Mouse (Mus musculus) ES-CJ7 (cell line): ENCODE data around the gene Serpina3i.
"Not testable (repeated sequence)": the region's sequence is repeated elsewhere in the genome, so short reads cannot be mapped to it uniquely, and the experiment has no call there.

Source experiments
- DNase-seq: peaks from one replicate; pipeline ENCODE4 v3.0.0; 2011; ENCODE audit warnings: low read depth, low spot score

Serpina3i gene

DNA sequence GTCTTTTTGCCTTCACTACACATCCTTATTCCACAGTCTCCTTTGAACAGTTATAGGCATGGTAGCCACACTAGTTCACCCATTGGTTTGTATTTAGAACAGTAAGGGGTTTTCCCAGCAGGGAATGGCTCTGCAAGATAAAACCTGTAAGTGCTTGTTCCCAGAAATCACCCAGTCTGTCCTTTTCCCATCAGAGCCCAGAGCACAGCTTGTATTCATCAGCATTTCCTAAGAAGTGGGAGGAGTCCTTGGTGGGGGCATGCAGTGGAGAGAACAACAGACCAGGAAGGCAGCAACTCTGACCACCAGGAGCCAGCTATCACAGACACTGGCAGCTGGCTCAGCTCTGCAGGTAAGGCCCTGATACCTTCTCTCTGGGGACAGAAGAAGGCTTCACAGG is at the start of gene Serpina3i:
Gene Serpina3i, plus strand, starts transcription at position 260 of the 400 bp plus-strand sequence.
- DNase-seq: peak; percentile 88

- no peak for DNase-seq
These were observed 49.1 kb upstream of the Serpina3i start for GRCm38 (mm10) chr12:104213689-104214444.

GRCm38 (mm10) chr12:104214445-104214753 is 48.5 kb upstream of the Serpina3i start, which contains the start of gene Serpina3f:
Gene Serpina3f, plus strand, starts transcription at chr12:104214544.
- DNase-seq: no peak

DNA sequence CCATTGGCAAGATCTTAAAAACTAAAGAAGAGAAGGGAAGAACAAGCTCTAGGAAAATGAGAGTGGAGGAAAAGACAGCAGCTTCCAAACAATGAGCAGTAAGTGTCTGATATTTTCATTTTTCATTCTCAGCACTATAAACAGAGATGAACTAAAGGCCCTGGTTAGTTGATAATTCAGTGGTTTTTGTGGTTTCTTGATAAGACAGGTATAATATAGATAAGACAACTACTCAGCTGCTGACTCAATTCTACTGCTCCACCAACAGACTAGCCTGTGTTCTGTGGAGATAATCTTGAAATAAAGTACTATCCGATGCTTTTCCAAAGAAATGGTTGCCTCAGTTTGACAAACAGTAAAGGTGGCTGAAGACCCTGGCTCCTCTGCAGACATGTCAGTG is 47.7 kb upstream of the Serpina3i start:
- no peak for DNase-seq

DNA sequence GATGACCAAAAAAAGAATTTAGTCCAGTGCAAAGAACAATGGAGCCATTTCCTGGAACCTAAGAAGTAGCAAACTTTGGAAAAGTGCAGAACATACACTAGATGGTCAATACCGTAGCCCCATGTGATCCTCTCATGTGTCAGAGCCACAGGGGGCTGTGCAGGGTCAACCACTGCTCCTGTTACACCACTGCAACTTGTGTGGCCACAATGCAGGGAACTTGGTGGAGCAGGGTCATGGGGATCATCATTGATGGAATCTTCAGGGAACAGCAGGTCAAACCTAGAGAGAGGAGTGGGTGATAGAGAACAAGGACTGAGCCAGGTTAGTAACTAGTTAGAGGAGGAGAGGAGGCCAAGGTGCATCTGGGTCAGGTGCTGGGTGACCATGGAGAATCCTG is 41.3 kb upstream of the Serpina3i start:
- no peak for DNase-seq

DNA sequence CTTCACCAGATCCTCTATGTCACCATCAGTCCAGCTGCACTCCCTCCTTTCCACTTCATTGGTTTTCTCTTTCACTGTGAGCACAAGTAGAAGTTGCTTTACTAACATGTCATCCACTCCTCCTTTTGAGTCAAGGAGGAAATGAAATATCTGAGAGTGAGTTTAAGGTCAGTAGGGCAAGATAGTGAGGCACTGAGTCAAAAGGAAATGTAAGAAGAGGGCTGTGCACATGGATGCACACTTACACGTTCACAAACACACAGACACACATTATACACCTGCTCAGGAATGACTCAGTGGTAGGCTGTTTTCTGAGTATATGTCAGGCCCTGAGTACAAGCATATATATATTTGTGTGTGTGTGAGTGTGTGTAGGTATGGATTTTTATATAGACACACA is 39.2 kb upstream of the Serpina3i start:
- DNase-seq: no peak

GRCm38 (mm10) chr12:104224598-104225300 is 38.2 kb upstream of the Serpina3i start:
- DNase-seq: no peak

- no peak for DNase-seq
These were observed 32.2 kb upstream of the Serpina3i start for GRCm38 (mm10) chr12:104230762-104231161.

GRCm38 (mm10) chr12:104235915-104236314 is 27.0 kb upstream of the Serpina3i start, which contains the start of gene Serpina3g:
Gene Serpina3g, plus strand, starts transcription at chr12:104236245.
- no peak for DNase-seq

- not testable (repeated sequence) for DNase-seq
These were observed 24.9 kb upstream of the Serpina3i start for GRCm38 (mm10) chr12:104238048-104238447.

DNA sequence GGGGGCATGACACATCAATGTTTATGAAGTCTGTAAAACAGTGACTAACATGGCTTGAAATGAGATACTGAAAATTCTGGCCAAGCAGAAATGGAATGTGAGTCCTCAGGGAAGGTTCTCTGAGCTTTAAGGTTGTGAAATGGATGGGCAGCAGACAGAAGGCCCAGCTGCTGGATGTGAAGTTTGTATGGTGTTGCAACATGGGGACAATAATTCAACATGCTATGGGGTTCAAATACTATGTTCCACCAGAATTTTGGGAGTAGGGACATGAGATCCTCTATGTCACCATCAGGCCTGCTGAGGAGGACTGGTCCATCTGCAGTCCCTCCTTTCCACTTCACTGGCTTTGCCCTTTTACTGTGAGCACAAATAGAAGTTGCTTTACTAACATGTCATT is 19.6 kb upstream of the Serpina3i start:
- DNase-seq: no peak

DNA sequence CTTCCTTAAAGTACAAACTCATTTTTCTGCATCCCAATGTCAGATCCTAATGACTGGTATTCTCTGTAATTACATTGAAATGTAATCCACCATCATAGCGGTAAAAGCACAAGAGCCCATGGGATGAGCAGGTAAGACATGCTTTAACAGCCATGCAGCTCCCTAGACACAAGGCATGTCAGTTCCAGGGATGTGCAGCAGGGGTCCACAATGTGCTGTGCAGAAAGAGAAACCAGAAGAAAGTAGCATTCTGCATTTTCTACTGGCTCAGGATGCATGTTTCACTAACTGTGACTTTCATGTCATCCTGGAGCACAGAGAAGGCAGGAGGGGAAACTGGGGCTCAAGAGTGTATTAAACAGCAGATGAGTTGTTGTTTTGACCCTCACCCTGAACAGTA is 17.8 kb upstream of the Serpina3i start:
- peak; percentile 24 for DNase-seq

DNA sequence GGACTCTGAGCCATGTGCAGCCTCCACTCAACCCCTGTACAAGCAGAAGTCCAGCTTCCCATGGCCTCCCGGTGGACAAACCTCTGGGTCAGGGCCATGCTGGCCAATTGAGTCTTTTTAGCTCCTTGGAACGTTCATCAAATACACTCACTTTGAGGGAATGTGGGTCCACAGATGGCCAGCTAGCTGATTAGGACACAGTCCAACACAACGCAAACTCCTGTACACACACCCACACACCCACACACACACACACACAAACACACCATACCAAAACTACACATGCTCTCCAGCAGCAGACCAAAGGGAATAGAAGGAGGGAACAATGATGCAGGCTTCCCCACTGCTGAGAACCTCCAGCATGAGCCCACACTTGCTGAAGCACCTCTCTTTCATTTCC is 17.3 kb upstream of the Serpina3i start:
- DNase-seq: no peak

DNA sequence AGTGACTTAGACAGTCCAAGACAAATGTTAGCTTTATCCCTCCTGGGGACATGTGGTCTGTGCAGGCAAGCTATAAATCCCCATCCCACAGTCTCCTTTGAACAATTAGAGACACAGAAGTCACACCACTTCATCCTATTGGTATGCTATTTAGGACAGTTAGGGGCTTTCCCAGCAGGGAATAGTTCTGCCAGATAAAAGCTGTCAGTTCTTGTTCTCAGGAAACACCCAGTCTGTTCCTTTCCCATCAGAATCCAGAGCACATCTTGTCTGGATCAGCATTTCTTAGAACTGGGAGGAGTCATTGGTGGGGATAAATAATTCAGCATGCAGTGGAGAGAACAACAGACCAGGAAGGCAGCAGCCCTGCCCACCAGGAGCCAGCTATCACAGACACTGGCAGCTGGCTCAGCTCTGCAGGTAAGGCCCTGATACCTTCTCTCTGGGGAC is 15.3 kb upstream of the Serpina3i start:
- peak; percentile 92 for DNase-seq

DNA sequence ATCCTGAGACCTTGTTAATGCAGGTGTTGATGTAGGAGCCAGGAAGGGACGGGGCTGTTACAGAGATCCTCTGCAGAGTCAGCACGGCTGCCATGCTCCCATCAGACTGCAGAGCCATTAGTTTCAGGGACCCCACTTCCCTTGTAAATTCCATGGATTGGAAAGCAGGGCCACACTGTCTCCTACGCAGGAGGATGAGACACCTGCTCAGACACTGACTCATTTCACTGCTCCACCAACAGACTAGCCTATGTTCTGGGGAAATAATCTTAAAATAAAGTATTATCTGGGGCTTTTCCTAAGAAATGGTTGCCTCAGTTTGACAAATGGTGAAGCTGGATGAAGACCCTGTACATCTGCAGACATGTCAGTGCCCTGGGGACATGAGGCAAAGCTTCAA is 14.7 kb upstream of the Serpina3i start:
- no peak for DNase-seq

DNA sequence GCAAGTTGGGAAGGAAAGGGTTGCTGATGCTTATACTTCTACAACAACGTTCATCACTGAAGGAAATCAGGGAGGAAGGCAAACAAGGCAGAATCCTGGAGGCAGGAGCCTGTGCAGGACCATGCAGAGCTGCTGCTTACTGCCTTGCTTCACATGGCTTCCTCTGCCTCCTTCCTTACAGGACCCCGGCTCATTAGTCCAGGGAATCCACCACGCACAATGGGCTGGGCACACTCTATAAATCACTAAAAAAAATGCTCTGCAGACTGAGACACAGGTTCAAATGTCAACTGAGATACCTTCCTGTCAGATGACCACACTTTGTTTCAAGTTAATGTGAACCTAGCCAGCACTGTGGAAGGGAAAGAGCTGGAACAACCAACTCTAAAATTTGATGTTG is 1.9 kb upstream of the Serpina3i start:
- no peak for DNase-seq

DNA sequence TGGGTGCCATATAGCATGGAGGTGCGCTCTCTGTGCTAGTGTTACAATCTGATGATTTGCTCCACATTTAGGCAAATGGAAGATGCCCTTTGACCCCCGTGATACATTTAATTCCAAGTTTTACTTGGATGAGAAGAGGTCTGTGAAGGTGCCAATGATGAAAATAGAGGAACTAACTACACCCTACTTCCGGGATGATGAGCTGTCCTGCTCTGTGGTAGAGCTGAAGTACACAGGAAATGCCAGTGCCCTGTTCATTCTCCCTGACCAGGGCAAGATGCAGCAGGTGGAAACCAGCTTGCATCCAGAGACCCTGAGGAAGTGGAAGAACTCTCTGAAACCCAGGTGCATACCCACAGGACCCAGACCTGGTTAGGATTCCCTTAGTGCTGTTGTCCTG is 3.5 kb downstream of the Serpina3i start:
- no peak for DNase-seq

GRCm38 (mm10) chr12:104278216-104279055 is 15.5 kb downstream of the Serpina3i start:
- no peak for DNase-seq

- no peak for DNase-seq
These were observed 16.1 kb downstream of the Serpina3i start for GRCm38 (mm10) chr12:104279056-104279435.

- no peak for DNase-seq
These were observed 20.5 kb downstream of the Serpina3i start for GRCm38 (mm10) chr12:104283380-104283779.

GRCm38 (mm10) chr12:104288336-104288735 is 25.4 kb downstream of the Serpina3i start:
- no peak for DNase-seq

- DNase-seq: no peak
These were observed 26.9 kb downstream of the Serpina3i start for GRCm38 (mm10) chr12:104289872-104290271.
